Mouse (Mus musculus): Measurements from ENCODE around the gene Hist1h1d. TPM values are rescaled to one million over a fixed set of nuclear protein-coding genes. Genes with fewer than 3 reads are reported as not detected.
"Not testable (repeated sequence)": the region's sequence is repeated elsewhere in the genome, so short reads cannot be mapped to it uniquely, and the experiment has no call there.

Hist1h1d gene
- polyA plus RNA-seq, 1 experiment from 2014 or later: 0.87 TPM

GRCm38 (mm10) chr13:23572218-23573033 is 19.4 kb downstream of the Hist1h1d start:
- no peaks in the 10 kb centered on the region for H3K27me3 ChIP-seq (ENCODE audit: control insufficient read depth, insufficient read depth, low read length)
- peaks cover 7% of the 10 kb centered on the region; the same call in 1 of the 2 replicates for H3K4me1 ChIP-seq (replicated peaks; ENCODE audit: control insufficient read depth, insufficient read depth, low read length)
- peak overlapping the region; percentile 96 for H3K27ac ChIP-seq (ENCODE audit: low read depth, low read length)
- peak overlapping the region; percentile 72 for H3K9ac ChIP-seq (ENCODE audit: low read length)
- no peaks in the 10 kb centered on the region for H3K36me3 ChIP-seq (ENCODE audit: control insufficient read depth, insufficient read depth, low read length)
- WGBS: 47% methylated on average over 2 of the region's 2 CpGs
- H3K4me2 ChIP-seq (ENCODE audit: low read depth, low read length, severe bottlenecking): peak overlapping the region; percentile 66
- H3K4me3 ChIP-seq (ENCODE audit: low read depth, low read length): peak overlapping the region; percentile 45
- no peak for DNase-seq (ENCODE audit: low spot score)
- ATAC-seq (replicated peaks; ENCODE audit: low FRiP score): no peak
- no peaks in the 10 kb centered on the region for H3K9me3 ChIP-seq (ENCODE audit: control insufficient read depth, low read length)

GRCm38 (mm10) chr13:23573034-23573897 is 20.2 kb downstream of the Hist1h1d start:
- Histone ChIP-seq H3K4me3 (ENCODE audit: low read depth, low read length) (peak overlapping the region; percentile 45), H3K4me2 (ENCODE audit: low read depth, low read length, severe bottlenecking) (peak overlapping the region; percentile 66), H3K27ac (ENCODE audit: low read depth, low read length) (peak overlapping the region; percentile 96), H3K9ac (ENCODE audit: low read length) (peak overlapping the region; percentile 72)
- 11% methylated on average over 17 of the region's 20 CpGs for WGBS
- H3K36me3 ChIP-seq (ENCODE audit: control insufficient read depth, insufficient read depth, low read length); ATAC-seq (replicated peaks; ENCODE audit: low FRiP score); H3K4me1 ChIP-seq (replicated peaks; ENCODE audit: control insufficient read depth, insufficient read depth, low read length); H3K27me3 ChIP-seq (ENCODE audit: control insufficient read depth, insufficient read depth, low read length); H3K9me3 ChIP-seq (ENCODE audit: control insufficient read depth, low read length): not testable (repeated sequence)
- DNase-seq (ENCODE audit: low spot score): peak; percentile 62

GRCm38 (mm10) chr13:23573898-23574524 is 20.9 kb downstream of the Hist1h1d start, which contains the start of the genes Hist1h2bf and Hist1h2ad:
TSS of gene Hist1h2bf (minus strand) at chr13:23574196.
TSS of gene Hist1h2ad (plus strand) at chr13:23574381.
- not testable (repeated sequence) for H3K27me3 ChIP-seq (ENCODE audit: control insufficient read depth, insufficient read depth, low read length); H3K4me1 ChIP-seq (replicated peaks; ENCODE audit: control insufficient read depth, insufficient read depth, low read length); H3K9me3 ChIP-seq (ENCODE audit: control insufficient read depth, low read length); H3K36me3 ChIP-seq (ENCODE audit: control insufficient read depth, insufficient read depth, low read length)
- WGBS: under 1% methylated on average over 21 of the region's 42 CpGs
- Histone ChIP-seq H3K4me2 (ENCODE audit: low read depth, low read length, severe bottlenecking) (peak within 1 kb of the TSS; percentile 66), H3K4me3 (ENCODE audit: low read depth, low read length) (peak within 1 kb of the TSS; percentile 45), H3K9ac (ENCODE audit: low read length) (peak within 1 kb of the TSS; percentile 63), H3K27ac (ENCODE audit: low read depth, low read length) (peak within 1 kb of the TSS; percentile 96)
- ATAC-seq (replicated peaks; ENCODE audit: low FRiP score): peak; percentile 91
- DNase-seq (ENCODE audit: low spot score): peak; percentile 91

DNA sequence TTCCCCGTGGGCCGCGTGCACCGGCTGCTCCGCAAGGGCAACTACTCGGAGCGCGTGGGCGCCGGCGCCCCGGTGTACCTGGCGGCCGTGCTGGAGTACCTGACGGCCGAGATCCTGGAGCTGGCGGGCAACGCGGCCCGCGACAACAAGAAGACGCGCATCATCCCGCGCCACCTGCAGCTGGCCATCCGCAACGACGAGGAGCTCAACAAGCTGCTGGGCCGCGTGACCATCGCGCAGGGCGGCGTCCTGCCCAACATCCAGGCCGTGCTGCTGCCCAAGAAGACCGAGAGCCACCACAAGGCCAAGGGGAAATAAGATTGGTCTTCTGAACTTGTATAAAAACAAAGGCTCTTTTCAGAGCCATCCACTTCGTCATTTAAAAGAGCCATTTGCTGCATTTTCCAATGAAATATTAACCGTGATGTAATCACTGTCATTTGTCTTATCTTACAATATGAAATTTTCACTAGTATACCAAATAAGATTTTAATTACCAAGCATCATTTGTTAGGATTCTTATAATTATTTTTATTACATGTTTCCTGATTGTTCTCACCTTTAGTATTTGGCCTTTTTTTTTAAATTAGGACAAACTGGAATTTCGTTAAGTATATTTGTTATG is 21.6 kb downstream of the Hist1h1d start:
- not testable (repeated sequence) for H3K36me3 ChIP-seq (ENCODE audit: control insufficient read depth, insufficient read depth, low read length); DNase-seq (ENCODE audit: low spot score); H3K27me3 ChIP-seq (ENCODE audit: control insufficient read depth, insufficient read depth, low read length); H3K4me1 ChIP-seq (replicated peaks; ENCODE audit: control insufficient read depth, insufficient read depth, low read length); H3K9me3 ChIP-seq (ENCODE audit: control insufficient read depth, low read length)
- 0% methylated on average over 5 of the region's 39 CpGs for WGBS
- Histone ChIP-seq H3K4me2 (ENCODE audit: low read depth, low read length, severe bottlenecking) (peak overlapping the region; percentile 45), H3K27ac (ENCODE audit: low read depth, low read length) (peak overlapping the region; percentile 96), H3K4me3 (ENCODE audit: low read depth, low read length) (peak overlapping the region; percentile 45), H3K9ac (ENCODE audit: low read length) (peak overlapping the region; percentile 62)
- peak; percentile 0; the same call in 1 of the 2 replicates for ATAC-seq (replicated peaks; ENCODE audit: low FRiP score)

- Histone ChIP-seq H3K4me2 (ENCODE audit: low read depth, low read length, severe bottlenecking) (peak within 1 kb of the TSS; percentile 65), H3K27me3 (ENCODE audit: control insufficient read depth, insufficient read depth, low read length) (no peaks in the 10 kb centered on the region), H3K9ac (ENCODE audit: low read length) (peak within 1 kb of the TSS; percentile 80), H3K9me3 (ENCODE audit: control insufficient read depth, low read length) (no peaks in the 10 kb centered on the region), H3K4me3 (ENCODE audit: low read depth, low read length) (peak within 1 kb of the TSS; percentile 45), H3K27ac (ENCODE audit: low read depth, low read length) (peak within 1 kb of the TSS; percentile 95), H3K36me3 (ENCODE audit: control insufficient read depth, insufficient read depth, low read length) (no peaks in the 10 kb centered on the region), H3K4me1 (replicated peaks; ENCODE audit: control insufficient read depth, insufficient read depth, low read length) (peaks cover 3% of the 10 kb centered on the region; the same call in 1 of the 2 replicates)
- ATAC-seq (replicated peaks; ENCODE audit: low FRiP score) (peak; percentile 59), DNase-seq (ENCODE audit: low spot score) (peak; percentile 59)
- WGBS: under 1% methylated on average over 18 of the region's 18 CpGs
Observed at GRCm38 (mm10) chr13:23575271-23575851, 22.3 kb downstream of the Hist1h1d start, which contains the start of gene Hist1h3d. TSS of gene Hist1h3d (plus strand) at chr13:23575763.

- Histone ChIP-seq H3K9ac (ENCODE audit: low read length) (peak overlapping the region; percentile 80), H3K4me2 (ENCODE audit: low read depth, low read length, severe bottlenecking) (peak overlapping the region; percentile 65), H3K4me3 (ENCODE audit: low read depth, low read length) (peak overlapping the region; percentile 45), H3K27ac (ENCODE audit: low read depth, low read length) (peak overlapping the region; percentile 95)
- H3K36me3 ChIP-seq (ENCODE audit: control insufficient read depth, insufficient read depth, low read length); ATAC-seq (replicated peaks; ENCODE audit: low FRiP score); H3K4me1 ChIP-seq (replicated peaks; ENCODE audit: control insufficient read depth, insufficient read depth, low read length); H3K9me3 ChIP-seq (ENCODE audit: control insufficient read depth, low read length); H3K27me3 ChIP-seq (ENCODE audit: control insufficient read depth, insufficient read depth, low read length): not testable (repeated sequence)
- peak; percentile 75 for DNase-seq (ENCODE audit: low spot score)
- 0% methylated on average over 8 of the region's 40 CpGs for WGBS
Observed at GRCm38 (mm10) chr13:23575864-23576313, 22.8 kb downstream of the Hist1h1d start.

GRCm38 (mm10) chr13:23576351-23576881 is 23.4 kb downstream of the Hist1h1d start:
- no peaks in the 10 kb centered on the region for H3K9me3 ChIP-seq (ENCODE audit: control insufficient read depth, low read length)
- DNase-seq (ENCODE audit: low spot score) (peak; percentile 63), ATAC-seq (replicated peaks; ENCODE audit: low FRiP score) (no peak)
- WGBS: 2% methylated on average over 7 of the region's 7 CpGs
- H3K4me2 ChIP-seq (ENCODE audit: low read depth, low read length, severe bottlenecking): peak overlapping the region; percentile 65
- peaks cover 3% of the 10 kb centered on the region; the same call in 1 of the 2 replicates for H3K4me1 ChIP-seq (replicated peaks; ENCODE audit: control insufficient read depth, insufficient read depth, low read length)
- H3K9ac ChIP-seq (ENCODE audit: low read length): peak overlapping the region; percentile 80
- peak overlapping the region; percentile 95 for H3K27ac ChIP-seq (ENCODE audit: low read depth, low read length)
- H3K4me3 ChIP-seq (ENCODE audit: low read depth, low read length): peak overlapping the region; percentile 45
- H3K36me3 ChIP-seq (ENCODE audit: control insufficient read depth, insufficient read depth, low read length): no peaks in the 10 kb centered on the region
- no peaks in the 10 kb centered on the region for H3K27me3 ChIP-seq (ENCODE audit: control insufficient read depth, insufficient read depth, low read length)
